Mouse (Mus musculus) erythroblast, embryonic 14.5 days (primary cell): ENCODE measurements at regions not wholly inside any gene's neighbourhood (a gene's known extent, or its start where the extent isn't known, plus 50 kb on each side); places are given as distances from the start of the nearest gene placed in this dataset.

Source experiments
- GATA1 ChIP-seq: IDR thresholded peaks from 2 replicates; pipeline ENCODE4 v1.6.1; 2012; ENCODE audit warnings: low read length, inconsistent platforms, mixed read lengths
- TAL1 ChIP-seq: IDR thresholded peaks from 3 replicates; pipeline ENCODE4 v1.6.1; 2012; ENCODE audit warnings: low read length, inconsistent platforms, mixed read lengths

DNA sequence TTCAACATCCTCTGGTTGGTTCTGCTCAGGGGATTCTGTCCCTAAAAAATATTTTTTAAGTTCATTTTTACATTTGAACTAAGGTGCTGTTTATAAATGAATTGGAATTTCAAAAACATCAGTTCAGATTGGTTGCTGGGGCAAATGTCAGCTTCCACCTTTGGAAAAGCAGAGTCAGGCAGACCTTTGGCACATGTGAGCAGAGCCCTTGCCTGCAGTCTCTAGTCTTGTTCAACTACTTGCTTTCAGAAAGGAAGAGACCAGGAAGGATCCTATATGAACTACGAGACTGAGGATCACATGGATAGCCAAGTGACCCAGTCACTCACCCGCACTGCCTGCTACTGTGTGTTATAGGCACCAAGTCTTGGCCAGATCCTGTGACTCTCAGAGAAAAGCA, 82.5 kb upstream of the Tbl1xr1 start:
- TF ChIP-seq GATA1, result no peak
- no peak for TF ChIP-seq TAL1
